Mouse (Mus musculus) yolk sac, embryonic 10.5 days (tissue): ENCODE results near the gene Rex1bd.
"Not testable (repeated sequence)": the region's sequence is repeated elsewhere in the genome, so short reads cannot be mapped to it uniquely, and the experiment has no call there.

Source experiments
- DNase-seq: peaks from one replicate; pipeline ENCODE4 v3.0.0-alpha.2; 2017; ENCODE audit warnings: low spot score

The Rex1bd gene

DNA sequence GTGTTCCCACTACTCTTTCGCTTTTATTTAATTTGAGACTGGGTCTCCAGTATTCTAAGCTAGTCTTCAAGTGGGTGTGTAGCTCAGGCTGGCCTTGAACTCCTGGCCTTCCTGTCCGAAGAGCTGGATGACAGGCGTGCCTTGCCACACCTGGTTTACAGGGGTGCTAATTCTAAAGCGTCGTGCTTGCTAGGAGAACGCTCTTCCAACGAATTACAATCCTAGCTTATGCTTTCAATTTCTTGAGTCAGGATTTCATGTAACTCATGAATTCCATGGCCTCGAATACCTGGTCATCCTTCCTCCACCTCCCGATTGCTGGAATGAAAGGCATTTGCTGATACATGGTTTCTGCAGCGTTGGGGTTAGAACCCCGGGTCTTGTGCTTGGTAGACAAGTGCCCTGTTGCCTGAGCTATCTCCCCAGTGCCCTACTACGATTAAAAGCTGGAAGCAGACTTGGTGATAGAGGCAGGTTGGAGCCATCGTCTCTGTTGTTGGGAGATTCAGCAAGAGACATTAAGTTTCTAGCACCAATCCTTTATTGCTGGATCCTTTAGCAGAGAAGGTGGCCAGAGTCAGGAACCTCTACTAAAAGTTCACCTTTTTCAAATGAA, 21.7 kb upstream of the Rex1bd start:
- no peak for DNase-seq

- peak; percentile 99 for DNase-seq
These were observed 21.1 kb upstream of the Rex1bd start, which contains the start of the genes Fkbp8 and Kxd1 for GRCm38 (mm10) chr8:70527512-70528181. TSS of gene Fkbp8 (plus strand) at chr8:70527724. TSS of gene Kxd1 (minus strand) at chr8:70527956.

DNA sequence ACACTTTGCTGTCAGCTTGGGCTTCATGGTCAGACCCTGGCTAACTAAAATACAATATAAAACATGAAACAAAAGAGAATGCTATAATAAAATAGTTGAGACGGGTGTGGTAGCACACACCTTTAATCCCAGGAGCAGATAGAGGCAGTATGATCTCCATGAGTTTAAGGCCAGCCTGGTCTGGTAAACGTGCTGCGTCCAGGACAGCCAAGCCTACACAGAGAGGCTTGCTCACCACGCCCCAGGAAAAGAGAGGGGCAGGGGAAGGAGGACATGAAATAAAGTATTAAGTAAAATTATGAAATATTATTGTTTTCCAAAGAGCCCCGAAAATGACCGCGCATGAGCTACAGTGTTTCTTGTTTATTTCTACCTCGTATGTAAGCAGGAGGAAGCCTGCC, 20.6 kb upstream of the Rex1bd start:
- DNase-seq = no peak

DNA sequence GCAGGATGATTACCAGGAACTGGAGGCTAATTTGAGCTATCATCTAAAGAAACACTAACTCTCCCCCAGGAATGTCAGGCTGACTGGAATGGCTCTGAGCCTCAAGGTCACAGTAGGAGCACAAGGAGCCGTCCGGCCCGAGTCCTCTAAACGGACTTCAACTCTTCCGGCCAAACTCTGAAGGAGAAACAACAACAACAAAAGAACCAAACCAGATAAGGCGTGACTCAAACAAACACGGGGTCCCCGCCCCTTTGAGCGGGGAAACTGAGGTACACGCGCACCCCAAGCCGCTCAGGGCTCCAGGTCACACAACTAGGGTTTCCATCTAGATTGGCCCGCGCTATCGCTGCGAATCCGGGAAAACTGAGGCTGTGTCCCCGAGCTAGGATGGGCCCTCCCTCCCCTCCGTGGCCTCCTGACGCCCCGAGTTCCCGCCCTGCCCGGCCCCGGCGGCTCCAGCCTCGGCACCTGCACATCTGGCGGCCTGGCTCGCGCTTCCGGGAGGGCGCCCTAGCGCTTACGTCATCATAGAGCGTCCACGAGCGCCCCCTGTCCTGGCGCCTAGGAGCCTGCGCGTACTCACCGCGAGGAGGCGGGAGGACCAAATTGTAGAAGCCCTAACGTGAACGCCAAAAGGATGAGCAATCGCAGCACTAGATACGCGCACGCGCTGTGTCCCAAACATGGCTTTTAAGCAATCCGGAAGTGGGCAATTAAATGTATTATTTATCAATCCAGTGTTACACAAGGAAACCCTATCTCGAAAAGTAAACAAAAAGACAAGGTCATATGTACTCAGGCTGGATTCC, 16.2 kb upstream of the Rex1bd start:
- peak; percentile 96 for DNase-seq

GRCm38 (mm10) chr8:70519606-70520005, 13.1 kb upstream of the Rex1bd start:
- DNase-seq = no peak

DNA sequence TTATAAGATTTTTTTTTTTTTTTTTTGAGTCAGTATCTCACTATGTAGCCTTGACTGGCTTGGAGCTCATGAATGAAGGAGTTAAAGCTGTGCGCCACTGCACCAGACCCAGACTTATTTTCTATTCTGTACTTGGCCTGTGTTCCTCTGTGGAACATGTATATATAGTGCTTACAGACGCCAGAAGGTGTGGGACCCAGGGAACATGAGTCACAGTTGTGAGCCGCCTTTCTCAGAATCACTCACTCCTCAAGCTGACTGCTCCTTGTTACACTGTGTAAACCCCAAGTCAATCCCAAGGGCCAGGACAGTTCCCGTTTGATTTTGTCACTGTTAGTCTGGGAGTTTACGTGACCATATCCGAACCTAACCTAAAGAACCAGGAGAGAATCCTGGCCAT, 12.5 kb upstream of the Rex1bd start:
- no peak for DNase-seq

DNA sequence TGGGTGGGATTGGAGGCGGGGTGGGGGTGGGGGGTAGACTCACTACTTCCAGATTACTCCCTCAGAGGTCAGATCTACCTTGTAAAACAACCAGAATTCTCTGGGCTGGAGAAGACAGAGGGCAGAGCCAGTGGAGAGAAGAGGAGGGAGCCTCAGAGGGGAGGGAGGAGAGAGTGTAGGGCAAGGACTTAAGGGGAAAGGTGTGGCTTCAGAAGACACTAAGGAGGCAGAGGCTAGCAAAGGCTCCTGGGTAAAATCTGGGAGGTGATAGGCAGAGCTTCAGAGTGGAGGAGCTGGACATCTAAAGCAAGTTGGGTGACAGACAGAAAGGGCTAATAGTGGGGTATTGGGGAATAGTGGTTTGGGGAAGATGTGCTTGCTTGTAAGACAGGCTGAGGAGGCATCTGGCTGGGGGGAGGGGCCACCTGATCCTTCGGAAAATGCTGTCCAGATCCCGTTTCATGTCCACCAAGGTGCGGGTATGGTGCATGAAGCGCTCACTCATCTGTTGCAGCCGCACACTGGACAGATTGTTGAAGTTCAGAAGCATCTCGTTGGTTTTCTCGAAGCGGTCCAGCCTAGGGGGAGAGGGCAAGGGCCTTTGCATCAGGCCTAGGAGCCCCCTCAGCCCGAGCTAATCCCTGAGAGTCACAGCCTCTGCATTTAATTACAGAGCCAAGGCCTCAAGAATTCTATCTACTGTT, 11.5 kb upstream of the Rex1bd start:
- DNase-seq = no peak

DNA sequence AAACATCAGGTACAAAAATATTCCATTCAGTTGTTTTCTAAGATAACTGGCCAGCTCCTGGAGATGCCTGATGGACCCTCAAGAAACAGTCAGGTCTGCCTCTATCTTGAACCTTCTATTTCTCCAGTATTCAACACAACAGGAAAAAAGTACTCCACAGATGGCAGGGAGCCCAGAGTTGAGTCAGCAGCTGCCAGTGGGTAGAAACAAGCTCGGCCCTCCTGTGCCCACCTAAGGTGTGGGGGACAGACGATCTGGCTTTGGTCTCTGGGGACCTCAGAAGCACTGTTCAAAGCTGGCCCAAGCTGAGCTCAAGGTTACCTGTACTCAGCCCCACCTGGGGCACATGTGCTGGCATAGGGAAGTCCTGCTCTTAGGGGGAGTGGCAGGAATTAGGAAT, 6.9 kb upstream of the Rex1bd start:
- DNase-seq = no peak

DNA sequence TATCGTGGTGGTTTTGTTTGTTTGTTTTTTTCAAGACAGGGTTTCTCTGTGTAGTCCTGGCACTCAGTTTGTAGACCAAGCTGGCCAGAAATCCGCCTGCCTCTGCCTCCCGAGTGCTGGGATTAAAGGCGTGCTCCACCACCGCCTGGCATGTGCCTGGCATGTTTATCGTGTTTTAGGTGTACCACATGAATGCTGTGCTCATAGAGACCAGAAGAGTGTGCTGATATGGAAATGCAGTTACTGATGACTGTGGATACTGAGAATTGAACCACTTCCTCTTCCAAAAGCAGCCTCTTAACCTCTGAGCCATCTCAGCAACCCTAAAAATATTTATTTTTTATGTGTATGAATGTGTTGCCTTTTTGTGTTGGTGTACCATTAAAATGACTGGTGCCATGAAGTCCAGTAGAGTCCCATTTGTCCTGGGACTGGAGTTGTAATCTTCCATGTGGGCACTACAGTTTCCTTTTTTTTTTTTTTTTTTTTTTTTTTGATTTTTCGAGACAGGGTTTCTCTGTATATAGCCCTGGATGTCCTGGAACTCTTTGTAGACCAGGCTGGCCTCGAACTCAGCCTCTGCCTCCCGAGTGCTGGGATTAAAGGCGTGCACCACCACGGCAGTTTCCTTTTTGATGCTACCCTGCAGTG, 5.8 kb upstream of the Rex1bd start:
- DNase-seq = no peak

GRCm38 (mm10) chr8:70511770-70512169, 5.2 kb upstream of the Rex1bd start:
- no peak for DNase-seq

DNA sequence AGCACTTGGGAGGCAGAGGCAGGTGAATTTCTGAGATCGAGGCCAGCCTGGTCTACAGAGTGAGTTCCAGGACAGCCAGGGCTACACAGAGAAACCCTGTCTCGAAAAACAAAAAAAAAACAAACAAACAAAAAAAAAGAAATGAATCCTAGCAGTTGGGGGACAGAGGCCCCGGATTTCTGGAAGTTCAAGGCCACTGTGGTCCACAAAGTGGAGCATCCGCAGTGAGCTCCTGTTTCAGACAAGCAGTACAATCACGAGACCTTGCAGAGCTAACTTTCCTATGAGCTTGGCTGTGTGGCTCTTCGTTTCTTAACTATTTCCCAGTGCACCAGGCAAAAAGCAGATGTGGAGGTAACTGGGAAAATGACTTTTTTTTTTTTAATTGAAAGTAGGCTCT, 4.6 kb upstream of the Rex1bd start:
- not testable (repeated sequence) for DNase-seq

DNA sequence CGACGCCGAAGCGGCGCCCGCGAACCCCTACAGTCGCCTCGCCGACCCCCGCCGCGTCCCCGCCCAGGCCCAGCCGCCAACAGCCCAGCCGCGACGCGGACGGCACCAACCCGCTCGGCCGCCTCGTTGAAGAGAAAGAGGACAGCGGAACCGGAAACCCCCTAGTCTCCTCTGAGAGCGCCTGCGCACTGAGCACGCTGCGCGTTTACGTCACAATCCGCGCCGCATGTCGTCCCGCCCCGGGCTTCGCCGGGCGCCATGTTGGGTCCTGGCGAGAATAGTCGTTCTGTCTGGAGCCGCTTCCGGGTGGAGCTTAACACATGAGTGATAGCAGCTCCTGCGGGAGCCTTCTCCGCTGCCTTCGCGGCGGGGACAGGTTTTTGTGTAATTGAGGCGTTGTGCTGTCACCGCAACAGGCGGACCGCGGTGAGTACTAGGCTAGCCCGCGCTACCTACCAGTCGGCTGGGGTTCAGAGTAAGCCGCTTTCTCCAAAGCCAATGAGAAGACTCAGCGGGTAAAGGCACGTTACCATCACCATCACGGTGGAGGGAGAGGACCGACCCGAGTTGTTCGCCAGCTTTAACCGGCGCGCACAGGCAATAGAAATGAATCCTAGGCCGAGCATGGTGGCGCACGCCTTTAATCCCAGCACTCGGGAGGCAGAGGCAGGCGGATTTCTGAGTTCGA, 3.8 kb upstream of the Rex1bd start, which contains the start of gene Uba52:
Gene Uba52 (minus strand): TSS at position 574 of the 688 bp plus-strand sequence.
- DNase-seq = peak; percentile 96

GRCm38 (mm10) chr8:70509281-70509952, 2.9 kb upstream of the Rex1bd start:
- no peak for DNase-seq

DNA sequence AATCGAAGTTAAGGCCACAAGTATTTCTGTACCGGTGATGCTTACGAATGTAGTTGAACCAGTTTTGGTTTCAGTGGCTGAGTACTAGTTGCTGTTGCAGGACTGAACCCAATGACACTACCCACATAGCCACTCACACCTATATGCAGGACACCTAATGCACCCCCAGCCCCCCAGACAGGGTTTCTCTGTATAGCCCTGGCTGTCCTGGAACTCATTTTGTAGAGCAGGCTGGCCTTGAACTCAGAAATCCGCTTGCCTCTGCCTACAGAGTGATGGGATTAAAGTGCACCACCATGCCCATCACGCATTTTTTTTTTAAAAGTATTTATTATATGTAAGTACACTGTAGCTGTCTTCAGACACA, 458 bp upstream of the Rex1bd start:
- no peak for DNase-seq

DNA sequence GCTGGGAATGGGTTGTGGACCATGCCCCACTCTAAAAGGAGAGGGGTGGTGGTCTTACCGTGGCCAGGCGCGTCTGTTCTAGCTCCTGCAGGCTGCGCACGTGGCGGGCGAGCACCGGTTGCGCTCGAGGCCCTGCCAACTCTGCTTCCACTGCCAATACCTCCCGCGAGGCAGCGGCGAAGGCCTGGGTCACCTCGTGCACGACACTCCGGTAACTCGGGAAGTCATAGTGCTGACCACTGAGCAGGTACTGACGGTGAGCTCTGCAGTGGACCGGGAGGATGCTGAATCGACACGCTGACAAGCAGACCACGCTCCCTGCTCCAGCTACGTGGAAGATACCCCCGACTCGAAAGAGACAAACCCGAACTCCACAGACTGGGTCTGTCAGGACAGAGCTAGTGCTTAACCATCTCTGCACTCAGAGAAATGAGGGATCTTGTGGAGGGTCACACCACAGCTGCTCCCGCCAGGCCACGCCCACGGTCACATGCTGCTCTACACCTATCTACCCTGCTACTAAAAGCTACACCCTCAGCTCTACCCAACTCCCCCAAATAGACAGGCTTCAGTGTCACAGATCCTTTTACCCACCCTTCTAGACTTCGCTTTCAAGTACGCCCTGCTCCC, 739 bp downstream of the Rex1bd start:
- DNase-seq = no peak

DNA sequence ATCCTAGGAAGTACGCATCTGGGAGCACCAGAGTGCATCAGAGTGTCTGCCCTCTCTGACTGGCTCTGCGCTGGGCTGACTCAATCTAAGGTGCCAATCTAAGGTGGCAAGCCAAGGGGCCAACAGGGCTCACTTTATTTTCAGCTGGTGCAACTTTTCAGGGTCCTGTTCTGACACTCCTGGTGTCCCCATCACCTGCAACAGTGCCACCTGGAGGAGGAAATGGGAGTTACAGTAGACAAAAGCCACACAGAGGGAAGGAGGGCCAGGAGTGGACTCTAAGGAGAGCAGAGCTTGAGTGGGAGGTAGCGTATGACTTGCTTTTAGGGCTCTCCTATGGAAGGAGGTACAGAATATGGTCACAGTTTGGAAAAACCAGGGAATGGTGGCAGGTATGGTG, 1.7 kb downstream of the Rex1bd start:
- DNase-seq = no peak

- DNase-seq = no peak
These were observed 2.2 kb downstream of the Rex1bd start for GRCm38 (mm10) chr8:70504291-70504716.

DNA sequence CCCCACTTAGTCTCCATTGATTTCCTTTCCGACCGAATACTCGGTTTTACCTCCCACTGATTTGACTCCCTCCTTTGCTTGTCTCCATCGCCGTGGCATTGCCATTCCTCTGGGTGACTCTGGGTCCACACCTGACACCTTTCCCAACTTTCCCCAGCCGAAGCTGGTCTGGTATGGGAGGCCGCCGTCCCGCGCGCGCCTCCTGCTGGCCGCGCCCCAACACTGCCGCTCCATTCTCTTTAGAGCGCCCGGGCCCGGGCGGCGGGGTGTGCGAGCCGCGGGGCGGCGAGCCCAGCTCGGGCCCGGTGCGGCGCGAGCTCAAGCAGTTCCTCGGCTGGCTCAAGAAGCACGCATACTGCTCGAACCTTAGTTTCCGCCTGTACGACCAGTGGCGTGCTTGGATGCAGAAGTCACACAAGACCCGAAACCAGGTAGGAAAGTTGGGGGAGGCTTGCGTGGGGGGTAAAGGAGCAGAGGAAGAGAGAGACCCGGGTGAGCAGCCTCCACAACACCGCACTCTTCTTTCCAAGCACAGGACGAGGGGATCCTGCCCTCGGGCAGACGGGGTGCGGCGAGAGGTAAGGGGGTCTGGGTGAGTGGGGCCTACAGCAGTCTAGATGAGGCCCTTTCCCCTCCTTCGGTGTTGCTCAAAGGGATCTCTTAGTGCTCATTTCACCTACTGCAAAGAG, 3.3 kb downstream of the Rex1bd start:
- DNase-seq = no peak

- DNase-seq = no peak
These were observed 4.0 kb downstream of the Rex1bd start for GRCm38 (mm10) chr8:70502540-70502939.
